9 mouse cellular contexts compared by ENCODE assay signal in genomic region chr10:75436604-75437217, GRCm38 (mm10). TPM values are rescaled to one million over a fixed set of nuclear protein-coding genes. Genes with fewer than 3 reads are reported as not detected.
DNase-seq lines count a peak whose midpoint lies in the region.
"Had no signal": no experiment of that assay in that cellular context is flagged by ENCODE, and none has a peak within 500 bp of the region (broad histone marks: within the 10 kb centered on the region; RNA-seq: fewer than 3 reads in every experiment).

No protein-coding gene starts in this region.

- H3K4me1 ChIP-seq in megakaryocyte, embryonic 14.5 days, result peaks cover 36% of the 10 kb centered on the region

- peak; percentile 79 for DNase-seq in R1 (ENCODE audit: low read depth, low spot score)
- peak; percentile 83 for DNase-seq in cerebellum, adult 8-10 months
- peak; percentile 50 to 81 for DNase-seq in frontal cortex, postnatal 10 days (ENCODE audit: low spot score in 2 of 2)
- peak; percentile 95 for DNase-seq in induced T-regulatory cell, adult 2 months (ENCODE audit: low read depth)
- DNase-seq in left cerebral cortex, adult 18-20 months (ENCODE audit: low spot score in 2 of 2), result peak; percentile 84 to 92
- DNase-seq in right cerebral cortex, postnatal 10 days (ENCODE audit: low spot score in 2 of 2), result peak; percentile 89 to 92
- DNase-seq in urinary bladder, postnatal 14 days (ENCODE audit: low spot score), result peak; percentile 85

- H3K36me3 ChIP-seq in megakaryocyte, embryonic 14.5 days (replicated peaks; ENCODE audit: low read length), result no peaks in the 10 kb centered on the region

- peaks cover 2% of the 10 kb centered on the region for H3K9me3 ChIP-seq in megakaryocyte, embryonic 14.5 days

- peaks cover 27% of the 10 kb centered on the region for H3K27me3 ChIP-seq in megakaryocyte, embryonic 14.5 days (replicated peaks)

- H3K4me3 ChIP-seq in megakaryocyte, embryonic 14.5 days (replicated peaks), result peak overlapping the region; percentile 77
- H3K4me3 ChIP-seq: myocyte had no signal

RNA-seq across cellular contexts. Expression of gene Upb1, which starts 35.8 kb away (rescaled TPM):
- total RNA-seq in left cerebral cortex, adult 18-20 months (2021), result under 1 TPM; 0.37 to 0.63 TPM
- not detected in 2 replicates for polyA plus RNA-seq in megakaryocyte, embryonic 14.5 days (2012; ENCODE audit: insufficient read depth, low replicate concordance)

Comparison
In these comparisons a context has a peak if more than half of its experiments do, and no peak if none do; other contexts are left out.
1. Peak in every context shown above with its lines: DNase-seq and H3K4me3 ChIP-seq.